Mouse (Mus musculus) myocyte (in vitro differentiated cells): ENCODE results near the gene Duoxa1.

Source experiments
- CEBPB ChIP-seq: IDR thresholded peaks from 2 replicates; pipeline ENCODE4 v1.6.1; 2011; ENCODE audit warnings: mild to moderate bottlenecking, moderate library complexity; ENCODE audit not compliant: poor library complexity, insufficient read depth, severe bottlenecking
- E2F4 ChIP-seq: IDR thresholded peaks from one replicate; pipeline ENCODE4 v1.6.1; 2011; ENCODE audit warnings: mild to moderate bottlenecking, control low read depth, moderate library complexity; ENCODE audit not compliant: insufficient read depth
- MAX ChIP-seq: IDR thresholded peaks from one replicate; pipeline ENCODE4 v1.6.1; 2011; ENCODE audit warnings: low read depth, mild to moderate bottlenecking, control low read depth
- MYOD1 ChIP-seq, 3 experiments: IDR thresholded peaks; one replicate each; pipeline ENCODE4 v1.6.1; 2011; ENCODE audit warnings: control low read depth in 2 of 3, low read depth in 2 of 3, mild to moderate bottlenecking in 2 of 3, moderate library complexity in 1 of 3; ENCODE audit not compliant: insufficient read length in 2 of 3, control insufficient read depth in 1 of 3
- MYOG ChIP-seq, 3 experiments: IDR thresholded peaks; one replicate each; pipeline ENCODE4 v1.6.1; 2011; ENCODE audit warnings: control low read depth in 2 of 3, low read depth in 2 of 3, mild to moderate bottlenecking in 2 of 3; ENCODE audit not compliant: insufficient read length in 2 of 3, control insufficient read depth in 1 of 3, insufficient read depth in 1 of 3
- POLR2A ChIP-seq: IDR thresholded peaks from one replicate; pipeline ENCODE4 v1.6.1; 2011; ENCODE audit warnings: low read depth, mild to moderate bottlenecking, control low read depth, moderate library complexity; ENCODE audit not compliant: insufficient read length
- POLR2AphosphoS2 ChIP-seq: IDR thresholded peaks from one replicate; pipeline ENCODE4 v1.6.1; 2011; ENCODE audit warnings: low read depth, control low read depth; ENCODE audit not compliant: insufficient read length
- SRF ChIP-seq: IDR thresholded peaks from one replicate; pipeline ENCODE4 v1.6.1; 2011; ENCODE audit warnings: low read depth; ENCODE audit not compliant: control insufficient read depth, insufficient read length
- TCF12 ChIP-seq: IDR thresholded peaks from one replicate; pipeline ENCODE4 v1.6.1; 2011; ENCODE audit warnings: mild to moderate bottlenecking, control low read depth; ENCODE audit not compliant: poor library complexity, insufficient read depth, severe bottlenecking
- USF1 ChIP-seq: IDR thresholded peaks from one replicate; pipeline ENCODE4 v1.6.1; 2011; ENCODE audit warnings: low read depth, mild to moderate bottlenecking, control low read depth, moderate library complexity

DNA sequence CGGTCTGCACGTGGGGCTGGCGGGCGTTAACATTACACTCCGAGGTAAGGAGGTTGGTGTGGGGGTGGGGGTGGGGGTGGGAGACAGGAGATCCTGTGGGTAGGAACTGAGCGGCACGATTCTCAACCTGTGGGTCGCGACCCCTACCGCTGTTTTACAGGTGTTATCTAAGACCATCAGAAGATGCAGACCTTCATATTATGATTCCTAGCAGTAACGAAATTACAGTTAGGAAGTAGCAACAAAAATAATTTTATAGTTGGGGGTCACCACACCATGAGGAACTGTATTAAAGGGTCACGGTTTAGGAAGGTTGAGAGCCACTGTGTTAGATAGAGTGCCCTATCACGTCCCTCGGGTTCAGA is 12.9 kb downstream of the Duoxa1 start:
- TF ChIP-seq POLR2A (no peak), POLR2AphosphoS2 (no peak), USF1 (no peak), MAX (no peak), SRF (no peak), CEBPB (no peak), TCF12 (no peak), MYOD1 (IDR thresholded peaks at IDR 0.05; ENCODE audit: control insufficient read depth in 1 of 3, insufficient read length in 2 of 3, low read depth in 2 of 3) (no peak), E2F4 (no peak), MYOG (IDR thresholded peaks at IDR 0.05; ENCODE audit: control insufficient read depth in 1 of 3, insufficient read depth in 1 of 3, insufficient read length in 2 of 3, low read depth in 2 of 3) (no peak)
